Mouse (Mus musculus) MEL-GATA-1-ER (cell line): ENCODE data around the gene Filip1.
"Not testable (repeated sequence)": the region's sequence is repeated elsewhere in the genome, so short reads cannot be mapped to it uniquely, and the experiment has no call there.

ENCODE experiments used
- DNase-seq: peaks from one replicate; pipeline ENCODE4 v3.0.0-alpha.2; 2012; ENCODE audit warnings: low read depth; ENCODE audit errors: extremely low read depth

Filip1 gene

DNA sequence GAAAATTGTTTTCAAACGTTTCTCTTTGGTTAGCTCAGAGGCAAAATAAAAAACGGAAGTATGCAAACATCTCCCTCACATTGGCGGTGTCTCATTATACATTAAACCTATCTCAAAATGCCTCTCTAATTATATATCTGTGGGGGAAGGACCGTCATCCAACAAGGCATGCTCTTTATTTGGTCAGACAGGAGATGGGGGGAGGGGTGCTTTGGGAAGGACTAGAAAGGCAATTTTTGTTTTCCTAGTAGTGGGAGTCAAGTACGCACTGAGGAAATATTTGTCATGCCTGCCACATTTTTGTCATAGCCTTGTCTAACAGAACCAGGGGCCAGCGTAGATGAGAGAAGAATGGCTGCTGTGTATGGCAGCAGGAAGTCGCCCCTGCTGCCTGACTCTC, at the start of gene Filip1:
Gene Filip1, minus strand, starts transcription at position 101 of the 400 bp plus-strand sequence.
- no peak for DNase-seq

DNA sequence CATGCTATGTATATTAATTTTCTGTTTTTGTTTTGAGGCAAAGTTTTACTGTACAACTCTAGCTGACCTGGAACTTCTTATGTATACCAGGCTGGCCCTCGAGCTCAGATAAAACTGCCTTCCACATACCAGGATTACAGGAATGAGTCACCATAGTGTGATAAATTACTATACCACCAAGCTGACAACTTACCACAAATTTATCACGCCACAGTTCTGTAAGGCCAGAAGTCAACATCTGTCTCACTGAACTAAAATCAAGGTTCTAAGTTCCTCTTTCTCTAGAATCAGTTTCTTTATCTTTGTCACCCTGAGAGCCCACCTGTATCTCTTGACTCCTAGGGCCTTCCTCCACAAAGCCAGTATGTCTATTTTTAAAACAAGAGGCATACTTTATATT, 45.0 kb upstream of the Filip1 start:
- peak; percentile 63 for DNase-seq

GRCm38 (mm10) chr9:80052951-80053350, 40.3 kb upstream of the Filip1 start:
- DNase-seq, result no peak

DNA sequence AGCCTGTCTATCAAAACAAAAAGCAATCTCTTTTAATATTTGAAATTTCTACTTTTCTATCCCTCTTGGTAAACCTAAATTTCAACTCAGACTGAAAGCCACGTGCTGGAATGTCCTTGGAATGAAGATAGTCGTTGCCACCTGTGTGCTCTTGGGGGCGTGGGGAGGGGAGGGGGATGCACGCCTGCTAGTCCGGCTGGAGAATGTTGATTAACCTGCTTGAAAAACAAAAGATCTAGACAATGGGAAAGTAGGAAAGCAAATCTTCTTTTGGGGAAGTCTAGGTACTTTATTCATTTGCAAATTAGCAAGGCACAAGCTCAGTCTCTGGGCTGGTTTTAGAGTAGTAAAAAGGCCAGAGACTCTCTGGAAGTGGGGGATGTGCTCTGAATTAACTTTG, 36.6 kb upstream of the Filip1 start:
- DNase-seq, result not testable (repeated sequence)

GRCm38 (mm10) chr9:80044301-80044700, 31.6 kb upstream of the Filip1 start:
- not testable (repeated sequence) for DNase-seq

DNA sequence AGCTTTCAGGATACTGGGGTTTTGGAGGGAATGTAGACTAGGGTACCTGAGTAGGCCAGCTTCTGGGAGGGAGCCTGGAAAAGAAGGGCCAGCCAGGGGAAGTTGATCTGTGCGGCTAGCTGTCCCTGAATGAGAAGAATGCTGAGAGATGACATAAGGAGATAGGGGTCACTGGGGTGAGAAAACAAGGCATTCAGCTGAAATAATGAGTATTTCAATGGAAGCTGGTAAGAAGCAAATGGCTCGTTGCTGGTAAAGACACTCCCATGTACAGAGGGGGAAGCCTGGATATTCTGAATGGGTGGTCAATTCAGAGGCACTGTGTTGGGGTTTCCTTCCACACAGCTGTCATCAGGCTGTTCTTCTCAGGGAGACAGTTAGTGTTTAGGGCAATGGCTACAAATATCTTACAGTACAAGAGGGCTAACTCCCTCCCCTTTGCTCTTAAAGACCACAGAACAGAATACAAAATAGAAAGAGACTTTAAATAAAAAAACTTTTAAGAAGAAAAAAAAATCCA, 26.7 kb upstream of the Filip1 start:
- no peak for DNase-seq

- no peak for DNase-seq
Measured at GRCm38 (mm10) chr9:80037997-80038383, 25.3 kb upstream of the Filip1 start.

DNA sequence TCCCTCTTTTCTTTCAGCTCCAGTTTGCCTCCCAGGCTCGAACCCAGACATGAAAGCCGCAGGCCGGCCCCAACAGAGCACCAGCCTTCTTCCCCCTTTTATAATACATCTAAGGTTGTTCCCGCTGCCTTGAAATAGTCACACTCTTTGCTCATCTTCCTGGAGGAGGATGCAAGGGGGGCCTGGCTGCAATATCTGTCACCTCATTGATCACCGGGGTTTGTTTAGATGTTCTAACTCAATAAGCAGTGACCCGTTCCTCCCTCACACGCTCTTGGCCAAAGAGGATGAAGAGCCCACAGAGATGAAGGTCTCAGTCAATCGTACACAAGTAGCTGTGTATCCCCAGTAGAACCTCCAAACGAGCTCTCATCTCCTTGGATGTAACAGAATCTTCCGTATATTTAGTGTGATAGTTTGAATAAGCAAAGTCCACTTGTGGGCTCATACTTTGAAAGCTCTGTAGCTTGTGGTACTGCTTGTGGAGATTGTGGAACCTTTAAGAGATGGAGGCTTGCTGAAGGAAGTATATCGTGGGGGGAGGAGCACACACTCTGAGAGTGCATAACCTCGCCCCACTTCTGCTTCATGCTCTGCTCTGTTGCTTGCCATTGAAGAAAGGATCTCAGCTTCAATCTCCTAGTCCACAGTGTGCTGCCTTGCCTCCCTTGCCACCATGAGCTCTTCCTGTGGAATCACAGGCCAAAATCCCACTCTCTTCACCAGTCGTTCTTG, 24.8 kb upstream of the Filip1 start:
- DNase-seq, result no peak

- no peak for DNase-seq
Measured at GRCm38 (mm10) chr9:80026581-80027021, 13.9 kb upstream of the Filip1 start.

- DNase-seq, result peak; percentile 52
Measured at GRCm38 (mm10) chr9:80026017-80026416, 13.4 kb upstream of the Filip1 start.

DNA sequence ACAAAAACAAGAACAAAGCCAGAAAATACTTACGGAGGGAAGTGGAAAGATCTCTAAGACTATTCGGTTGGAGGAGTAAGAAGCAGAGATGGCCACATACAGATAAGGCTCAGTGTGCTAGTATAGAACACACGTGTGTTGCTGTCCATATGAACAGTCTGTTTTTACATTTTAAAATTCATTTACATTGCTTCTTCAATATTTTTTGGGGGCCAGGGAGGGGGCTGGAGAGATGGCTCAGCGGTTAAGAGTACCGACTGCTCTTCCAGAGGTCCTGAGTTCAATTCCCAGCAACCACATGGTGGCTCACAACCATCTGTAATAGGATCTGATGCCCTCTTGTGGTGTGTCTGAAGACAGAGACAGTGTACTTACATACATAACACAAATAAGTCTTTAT, 12.7 kb upstream of the Filip1 start:
- not testable (repeated sequence) for DNase-seq

DNA sequence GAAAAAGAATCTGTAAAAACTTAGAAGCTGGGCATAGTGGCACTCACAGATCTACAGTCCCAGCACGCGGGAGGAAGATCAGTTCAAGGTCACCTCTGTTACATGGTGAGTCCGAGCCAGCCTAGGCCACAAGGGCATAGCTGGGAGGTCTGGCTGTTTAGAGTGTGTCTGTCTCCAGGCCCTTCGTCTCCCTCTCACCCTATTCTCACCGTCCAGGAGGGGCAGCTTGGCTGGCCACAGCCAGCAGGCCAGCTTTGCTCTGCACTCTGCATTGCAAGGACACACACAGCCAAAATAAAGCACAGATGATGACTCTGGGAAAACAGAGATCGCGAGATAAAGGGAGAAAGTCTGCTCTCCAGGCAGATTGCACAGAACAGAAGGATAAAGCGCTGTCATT, 10.2 kb upstream of the Filip1 start:
- no peak for DNase-seq

DNA sequence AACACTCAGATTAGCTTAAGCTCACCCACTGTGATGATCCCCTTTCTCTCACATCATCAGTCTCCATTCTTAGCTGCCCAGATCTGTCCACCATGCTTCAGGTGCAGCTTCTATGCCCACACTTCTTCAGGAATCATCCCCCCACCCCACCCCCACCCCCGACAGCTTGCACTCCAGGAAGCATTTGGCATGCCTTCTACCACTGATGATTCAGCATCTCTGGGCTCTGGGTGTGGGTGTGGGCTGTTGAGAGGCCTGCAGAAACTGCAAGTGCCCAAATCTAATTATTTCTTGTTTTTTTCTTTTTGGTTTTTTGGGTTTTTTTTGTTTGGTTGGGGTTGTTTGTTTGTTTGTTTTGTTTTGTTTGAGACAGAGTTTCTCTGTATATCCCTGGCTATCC, 9.0 kb upstream of the Filip1 start:
- DNase-seq, result no peak

DNA sequence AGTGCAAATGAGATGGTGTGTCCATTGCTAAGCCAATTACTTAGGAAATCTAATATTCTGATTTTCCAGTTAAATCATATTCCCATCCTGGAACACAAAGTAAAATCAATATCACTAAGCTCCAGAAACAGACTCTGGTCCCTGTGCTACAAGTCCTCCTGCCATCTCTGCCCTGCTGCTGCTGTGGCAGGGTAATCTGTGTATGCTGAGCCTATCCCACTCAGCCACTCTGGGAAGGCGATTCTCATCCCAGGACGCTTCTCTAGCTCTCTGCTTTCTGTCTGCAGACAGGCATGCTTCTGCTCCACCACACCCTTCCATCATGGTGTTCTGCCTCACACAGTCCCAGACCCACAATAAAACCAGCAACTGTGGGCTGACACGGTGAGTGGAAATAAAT, 7.8 kb upstream of the Filip1 start:
- DNase-seq, result no peak

GRCm38 (mm10) chr9:80012016-80012415, 635 bp downstream of the Filip1 start:
- DNase-seq, result no peak

DNA sequence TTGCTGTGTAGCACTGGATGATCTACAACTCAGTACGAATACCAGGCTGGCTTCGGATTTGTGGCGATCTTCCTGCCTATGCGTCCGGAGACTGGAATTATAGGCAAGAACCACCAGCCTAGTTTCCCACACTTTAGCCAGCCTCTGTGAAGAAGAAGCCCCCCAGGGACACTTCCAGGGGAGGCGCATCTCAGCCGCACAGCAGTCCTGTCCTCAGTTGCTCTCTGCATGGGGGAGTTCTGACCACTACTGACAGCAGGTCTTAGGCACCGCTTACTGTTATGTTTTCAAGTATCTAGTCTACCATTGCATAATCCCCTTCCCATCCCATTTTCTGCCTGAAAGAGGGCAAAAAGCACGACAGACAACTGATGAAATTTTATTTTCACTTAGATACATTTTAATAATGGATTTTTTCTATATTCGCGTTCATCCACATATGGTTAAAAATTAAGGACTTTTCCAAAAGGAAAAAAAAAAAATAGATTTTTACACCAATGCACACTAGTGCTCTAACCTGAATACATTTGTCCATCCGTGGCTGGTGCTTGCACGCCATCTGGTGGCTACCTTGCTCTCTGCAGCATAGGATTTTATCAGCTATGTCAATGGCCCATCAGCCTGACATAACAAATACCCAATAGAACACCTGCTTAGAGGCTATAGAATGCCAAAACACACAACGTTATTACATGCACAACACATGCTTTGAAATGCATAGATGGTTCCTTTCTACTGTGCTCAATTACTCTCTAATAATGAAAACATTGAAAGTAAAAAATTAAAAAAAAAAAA, 10.1 kb downstream of the Filip1 start:
- DNase-seq, result peak; percentile 37

DNA sequence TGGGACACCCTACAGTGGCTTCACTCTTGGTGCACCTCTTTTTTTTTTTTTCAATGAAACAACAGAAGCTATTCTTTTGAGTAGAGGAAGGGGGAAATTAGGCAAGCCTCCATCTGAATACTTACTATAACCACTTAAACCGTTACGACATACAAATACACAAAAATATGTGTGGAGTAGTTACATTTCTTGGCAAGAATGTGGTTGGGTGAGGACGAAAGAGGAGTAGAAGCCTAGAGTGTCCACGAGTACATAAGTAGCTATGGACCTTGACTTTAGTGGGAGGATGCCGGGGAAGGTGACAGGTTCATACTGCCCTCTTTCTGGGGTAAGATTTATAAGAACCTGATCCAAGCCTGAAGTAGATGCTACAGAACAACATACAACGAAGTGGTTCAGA, 15.4 kb downstream of the Filip1 start:
- DNase-seq, result no peak

GRCm38 (mm10) chr9:79994296-79994695, 18.4 kb downstream of the Filip1 start:
- DNase-seq, result no peak

GRCm38 (mm10) chr9:79993066-79993465, 19.6 kb downstream of the Filip1 start:
- no peak for DNase-seq

- DNase-seq, result no peak
Measured at GRCm38 (mm10) chr9:79990456-79991017, 22.1 kb downstream of the Filip1 start.

- no peak for DNase-seq
Measured at GRCm38 (mm10) chr9:79989703-79990102, 22.9 kb downstream of the Filip1 start.

DNA sequence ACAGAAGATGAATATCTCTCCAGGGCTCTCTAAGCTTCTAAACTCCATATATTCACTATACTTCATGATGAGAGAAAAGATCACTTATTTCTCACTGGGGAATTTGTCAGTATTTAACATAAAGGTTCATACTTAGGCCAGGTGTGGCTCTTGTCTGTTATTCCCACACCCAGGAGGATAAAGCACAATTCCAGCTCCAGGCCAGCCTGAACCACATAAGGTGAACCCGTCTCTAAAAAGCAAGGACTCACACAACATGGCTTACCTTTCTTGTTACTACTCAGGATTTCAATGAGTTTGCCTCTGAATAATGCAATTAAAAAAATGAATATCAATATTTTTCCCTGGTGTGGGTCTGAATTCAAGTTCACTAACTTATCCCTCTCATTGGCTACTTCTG, 23.6 kb downstream of the Filip1 start:
- no peak for DNase-seq
